Mouse (Mus musculus): ENCODE results near the gene Cyp2c23.

Gene Cyp2c23

DNA sequence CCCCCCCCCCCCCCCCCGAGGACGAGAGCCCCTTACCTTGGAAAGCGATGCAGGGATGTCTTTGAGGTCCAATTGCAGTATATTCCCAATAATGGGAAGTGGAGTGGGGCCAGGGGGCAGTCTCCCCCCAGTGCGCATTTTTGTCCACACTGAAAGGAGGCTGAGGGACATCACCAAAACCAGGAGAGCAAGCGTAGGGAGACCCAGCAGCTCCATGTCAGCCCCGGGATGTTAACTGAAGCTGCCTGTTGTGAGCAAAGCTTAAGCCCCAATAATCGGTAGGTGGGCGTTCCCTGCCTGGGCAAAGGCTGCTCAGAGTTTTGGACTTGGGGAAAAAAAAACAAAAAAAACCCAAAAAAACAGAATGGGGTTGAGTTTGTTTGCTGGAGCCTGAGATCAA, at the start of gene Cyp2c23:
Gene Cyp2c23, minus strand, starts transcription at position 237 of the 400 bp plus-strand sequence.
- DNase-seq = no peak

DNA sequence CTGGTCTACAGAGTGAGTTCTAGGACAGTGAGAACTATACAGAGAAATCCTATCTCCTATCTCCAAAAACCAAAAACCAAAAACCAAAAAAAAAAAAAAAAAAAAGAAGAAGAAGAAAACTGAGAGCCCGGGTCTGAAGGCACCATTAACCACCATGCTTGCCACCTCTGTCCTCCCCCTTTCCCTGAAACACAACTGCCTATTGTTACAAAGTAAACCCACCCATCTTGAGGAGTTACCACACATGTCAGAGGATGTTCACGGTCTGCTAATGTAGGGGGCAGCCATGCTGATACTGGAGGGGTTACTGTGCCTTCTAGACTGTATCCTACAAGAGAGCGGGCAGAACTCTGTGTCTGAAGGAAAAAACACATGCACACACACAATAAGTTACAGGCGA, 48.0 kb upstream of the Cyp2c23 start:
- no peak for DNase-seq

DNA sequence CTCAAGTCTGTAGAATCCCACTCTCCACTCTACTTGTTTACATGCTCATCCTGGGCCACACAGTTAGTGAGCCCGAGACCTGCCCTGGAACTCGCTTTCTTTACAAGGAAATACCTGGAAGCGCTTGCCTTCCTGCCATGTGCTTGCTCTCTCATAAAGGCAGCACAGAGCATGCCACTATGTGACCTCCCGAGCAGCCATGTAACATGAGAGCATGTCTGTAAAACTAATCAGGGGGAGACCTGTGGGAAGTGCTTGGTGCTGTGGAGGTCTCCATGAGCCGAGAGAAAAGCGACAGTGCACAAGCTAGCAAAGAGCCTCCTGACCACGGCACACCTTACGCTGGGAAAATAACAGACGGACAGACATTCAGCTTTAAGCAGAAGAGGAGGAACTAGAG, 47.4 kb upstream of the Cyp2c23 start:
- no peak for DNase-seq

DNA sequence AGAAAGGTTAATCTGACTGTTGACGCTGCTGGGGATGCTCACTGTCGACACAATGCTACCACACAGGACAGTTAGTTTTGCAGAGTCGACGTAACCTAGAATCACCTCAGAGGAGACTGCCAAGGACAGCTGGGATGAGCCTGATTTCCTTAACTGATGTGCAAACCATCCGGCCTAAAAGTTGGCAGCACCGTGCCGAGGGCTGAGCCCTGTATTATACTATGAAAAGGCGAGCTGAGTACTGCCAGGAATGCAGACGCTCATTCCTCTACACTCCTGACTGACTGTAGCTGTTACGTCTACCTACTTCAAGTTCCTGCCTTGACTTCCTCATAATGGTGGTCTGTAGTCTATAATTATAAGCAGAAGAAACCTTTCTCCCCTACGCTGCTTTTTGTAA, 46.0 kb upstream of the Cyp2c23 start:
- DNase-seq = no peak

DNA sequence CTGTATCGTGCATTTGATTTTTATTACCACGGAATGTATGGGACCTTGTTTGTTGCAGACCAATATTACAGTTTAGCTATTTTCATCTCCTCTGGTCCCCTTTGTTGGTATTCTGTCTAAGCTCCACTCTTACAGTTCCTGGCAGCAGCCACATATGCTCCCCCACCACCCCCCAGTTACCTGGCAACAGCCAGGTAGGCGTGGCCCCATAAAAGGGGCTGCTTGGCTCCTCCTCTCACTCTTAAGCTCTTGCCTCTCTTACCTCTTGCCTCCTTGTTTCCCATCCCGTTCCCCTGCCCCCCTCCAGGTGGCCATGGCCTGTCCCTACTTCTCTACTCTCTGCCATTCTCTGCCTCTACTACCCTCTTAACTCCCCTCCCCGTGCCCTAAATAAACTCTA, 42.2 kb upstream of the Cyp2c23 start:
- no peak for DNase-seq

DNA sequence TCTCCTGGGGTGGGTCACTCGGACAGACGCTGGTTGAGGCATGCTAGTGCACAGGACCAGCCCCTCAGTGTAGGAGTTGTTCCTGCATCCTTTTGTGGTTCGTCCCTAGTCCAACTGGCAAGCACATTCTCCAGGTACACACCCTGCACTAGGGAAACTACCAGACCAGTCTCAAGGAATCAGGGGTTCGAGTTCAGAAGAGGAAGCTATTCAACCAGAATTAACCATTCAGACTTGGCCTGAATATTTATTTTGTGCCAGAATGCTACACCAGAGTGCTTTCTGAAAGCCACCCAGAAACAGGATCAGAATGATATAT, 40.9 kb upstream of the Cyp2c23 start:
- no peak for DNase-seq

DNA sequence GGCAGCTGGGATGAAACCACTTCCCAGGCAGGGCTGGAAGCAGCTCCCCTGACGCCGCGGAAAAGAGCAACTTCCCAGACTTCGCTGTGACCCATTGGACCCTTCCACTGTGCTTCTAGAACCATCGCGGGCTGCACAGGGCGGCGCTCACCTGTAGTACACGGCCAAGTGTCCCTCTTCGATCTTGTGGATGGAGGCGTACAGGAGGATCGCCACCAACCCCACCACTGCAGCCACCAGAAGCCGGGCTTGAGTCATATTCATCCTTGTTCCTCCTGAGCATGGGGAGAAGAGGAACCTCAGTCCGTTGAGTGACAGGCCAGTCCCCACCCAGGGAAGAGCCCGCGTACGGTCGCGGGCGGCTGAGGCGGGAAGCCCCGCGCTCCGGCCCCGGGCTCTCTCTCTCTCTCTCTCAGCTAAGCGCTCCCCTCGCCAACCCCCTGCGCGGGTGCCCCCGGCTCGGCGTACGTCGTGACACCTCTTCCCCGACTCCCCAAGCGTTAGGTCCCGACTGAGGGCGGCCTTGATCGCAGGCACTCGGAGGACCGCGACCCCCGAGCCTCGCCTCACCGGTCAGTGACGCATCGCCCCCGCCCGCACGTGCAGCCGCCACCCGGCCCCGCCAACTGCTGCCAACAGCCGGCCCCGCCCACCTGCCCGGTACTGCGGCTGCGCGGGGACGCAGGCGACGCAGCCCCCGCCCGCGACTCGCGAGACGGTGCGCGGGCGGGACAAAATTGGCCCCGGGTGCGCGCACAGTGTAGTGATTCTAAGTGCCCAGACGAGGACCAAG, 40.3 kb upstream of the Cyp2c23 start, which contains the start of gene Erlin1:
Gene Erlin1, minus strand, starts transcription at position 665 of the 793 bp plus-strand sequence.
- peak; percentile 87 to 92 for DNase-seq

DNA sequence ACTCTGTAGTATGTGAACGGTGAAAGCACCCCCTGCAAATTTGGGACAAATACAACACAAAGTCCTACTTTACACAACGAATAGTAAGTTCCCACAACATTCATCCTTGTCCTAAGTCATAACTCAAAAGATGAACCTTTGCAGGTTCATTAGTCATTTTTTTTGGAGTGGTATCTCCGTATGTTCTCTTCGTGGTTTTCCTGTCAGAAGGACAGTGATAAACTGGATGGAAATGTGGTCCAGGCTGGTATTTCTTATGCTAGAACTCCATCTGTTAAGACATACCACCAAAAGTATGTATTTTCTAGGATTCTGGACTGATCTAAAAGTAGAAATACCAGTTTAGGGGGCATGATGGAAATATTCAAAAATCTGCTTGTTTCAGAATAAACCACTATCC, 39.2 kb upstream of the Cyp2c23 start:
- DNase-seq = no peak

DNA sequence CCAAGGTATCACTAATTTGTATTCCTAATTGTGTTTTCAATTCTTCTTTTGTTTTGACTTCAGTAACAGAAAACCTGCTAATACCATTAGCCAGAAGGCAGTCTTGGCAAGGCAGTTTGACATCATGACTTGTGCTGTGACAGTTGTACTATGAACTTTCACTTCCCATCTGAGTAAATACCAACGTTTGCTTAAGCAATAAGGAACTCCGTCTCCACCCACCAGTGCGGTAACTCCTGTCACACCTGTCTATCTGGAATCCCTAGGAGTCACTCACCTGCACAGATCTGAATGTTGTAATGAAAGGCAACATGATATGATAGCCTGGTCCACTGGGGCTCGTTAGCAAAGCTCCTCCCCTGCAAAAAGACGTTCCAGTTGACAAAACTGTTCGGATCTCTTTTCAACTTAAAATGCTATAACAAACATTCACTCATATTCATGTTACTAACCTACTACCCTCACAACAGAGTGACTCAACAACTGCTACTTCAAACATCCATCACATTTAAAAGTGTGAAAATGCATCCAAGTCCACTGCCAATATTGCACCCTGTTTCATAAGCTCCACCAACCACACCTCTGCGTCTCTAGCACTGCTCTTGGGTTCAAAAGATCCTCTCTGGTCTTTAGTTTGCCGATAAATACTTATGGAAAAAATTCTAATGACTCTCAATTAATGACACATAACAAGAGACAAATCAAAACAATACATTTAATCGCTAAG, 38.5 kb upstream of the Cyp2c23 start:
- peak in 1 of 2 experiments; percentile 27 for DNase-seq

DNA sequence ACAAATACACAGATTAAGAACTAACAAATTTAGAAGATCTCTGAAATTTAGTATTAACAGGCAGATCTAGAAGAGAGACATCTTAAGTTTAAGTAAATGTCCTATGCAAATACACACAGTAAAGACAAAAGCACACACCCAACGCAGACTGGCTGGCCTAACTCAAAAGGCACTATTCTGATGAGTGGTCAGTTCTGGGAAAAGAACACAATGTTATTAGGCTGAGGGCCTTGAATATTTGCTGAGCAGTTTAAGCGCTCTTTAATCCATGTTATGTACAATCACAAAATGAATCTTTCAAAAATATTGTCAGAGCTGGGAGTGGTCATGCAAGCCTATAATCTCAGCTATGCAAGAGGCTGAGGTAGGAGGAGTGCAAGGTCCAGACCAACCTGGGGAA, 35.7 kb upstream of the Cyp2c23 start:
- DNase-seq = peak in 1 of 2 experiments; percentile 41

DNA sequence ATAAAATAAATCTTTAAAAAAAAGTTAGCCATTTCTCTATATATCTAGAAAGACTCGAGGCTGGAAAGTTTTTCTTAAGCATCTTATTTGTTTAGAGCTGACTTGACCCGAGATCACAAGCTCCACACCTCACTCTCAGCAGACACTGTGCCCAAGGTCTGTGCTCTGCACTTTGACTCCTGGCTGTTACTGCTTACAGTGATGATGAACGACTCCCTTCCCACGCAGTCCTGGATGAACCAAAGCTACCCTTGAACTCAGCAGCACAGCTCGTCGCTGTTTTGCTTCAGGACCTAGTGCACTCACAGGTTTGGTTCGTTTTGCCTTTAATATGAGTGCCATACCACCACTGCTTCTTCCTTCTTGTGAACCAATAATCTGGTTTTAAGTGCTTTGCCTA, 34.8 kb upstream of the Cyp2c23 start:
- no peak for DNase-seq

DNA sequence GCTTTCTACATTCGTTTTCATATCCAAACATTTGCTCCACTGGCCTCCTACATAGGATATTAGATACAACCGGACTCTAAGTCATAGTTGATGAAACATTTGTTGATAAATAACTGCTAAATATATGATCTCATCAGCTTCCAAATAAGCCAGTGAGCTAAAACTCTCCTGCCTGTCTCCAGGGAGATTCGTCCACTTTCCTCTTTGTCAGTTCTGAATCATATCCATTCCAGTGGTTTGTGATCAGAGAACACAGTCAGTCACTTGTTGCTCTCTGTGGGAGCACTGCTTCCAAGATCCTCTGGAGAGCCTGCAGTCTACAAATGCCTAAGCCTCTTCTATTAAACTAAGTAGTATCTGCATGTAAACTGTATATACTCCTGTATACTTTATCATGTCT, 31.2 kb upstream of the Cyp2c23 start:
- DNase-seq = no peak

DNA sequence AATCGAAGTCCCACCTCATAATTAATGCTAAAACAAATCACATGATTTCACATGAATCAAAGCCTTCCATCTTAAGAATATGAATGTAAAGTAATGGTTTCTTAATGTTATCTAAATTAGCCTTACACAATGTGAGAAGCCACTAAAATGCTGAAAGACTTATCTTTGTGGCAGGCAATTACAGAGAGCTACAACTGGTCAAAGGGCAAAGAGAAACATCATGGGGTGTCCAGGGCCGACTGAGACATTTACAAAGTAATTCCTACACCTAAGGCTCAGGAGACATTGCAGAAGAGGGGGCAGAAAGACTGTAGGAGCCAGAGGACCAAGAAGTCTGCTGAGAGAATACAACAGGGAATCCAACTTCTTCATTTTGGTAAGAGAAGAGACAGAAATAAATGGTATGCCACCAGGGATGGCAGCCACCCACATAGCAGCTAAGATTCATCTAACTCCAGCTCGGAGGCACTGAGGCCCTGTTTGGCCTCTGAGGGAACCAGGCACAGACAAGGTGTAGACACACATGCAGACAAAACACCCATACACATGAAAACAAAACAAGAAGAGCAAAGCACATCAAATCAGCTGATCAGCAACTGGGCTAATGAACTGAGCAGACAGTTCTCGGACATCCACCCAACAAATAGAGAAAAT, 26.3 kb upstream of the Cyp2c23 start:
- no peak for DNase-seq

DNA sequence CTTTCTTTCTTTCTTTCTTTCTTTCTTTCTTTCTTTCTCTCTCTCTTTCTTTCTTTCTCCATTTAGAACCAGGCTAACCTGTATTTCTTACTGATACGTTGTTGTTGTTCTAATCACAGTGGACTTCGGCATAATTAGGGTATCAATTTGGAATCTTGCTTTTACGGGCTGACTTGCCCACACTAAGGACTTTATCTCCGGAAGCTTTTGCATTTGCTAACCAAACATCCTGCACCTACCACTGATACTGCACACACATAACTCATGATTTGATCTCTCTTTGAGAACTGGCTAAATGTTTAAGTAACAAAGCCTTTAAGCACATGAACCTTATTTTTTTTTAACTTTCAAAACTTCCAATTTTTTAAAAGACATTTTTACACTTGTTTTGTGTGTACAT, 21.4 kb upstream of the Cyp2c23 start:
- DNase-seq = no peak

DNA sequence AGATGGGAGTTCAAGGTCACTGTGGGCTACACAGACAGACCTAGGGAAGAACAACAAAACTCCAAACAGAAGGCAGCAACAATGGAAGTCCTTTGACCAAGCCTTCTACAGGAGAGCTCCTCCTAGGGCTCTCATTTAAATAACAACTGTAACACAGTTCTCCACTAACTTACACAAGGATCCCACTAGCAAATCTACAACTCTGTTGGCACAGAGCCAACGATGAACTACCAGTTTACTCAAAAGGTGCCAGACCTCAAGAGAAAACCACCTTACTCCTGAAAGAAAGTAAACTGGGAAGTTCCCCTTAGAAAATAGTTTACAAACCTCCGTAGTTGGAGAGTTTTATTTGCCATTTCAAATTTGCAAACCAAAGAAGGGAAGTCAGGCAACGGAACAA, 20.3 kb upstream of the Cyp2c23 start:
- DNase-seq = no peak

DNA sequence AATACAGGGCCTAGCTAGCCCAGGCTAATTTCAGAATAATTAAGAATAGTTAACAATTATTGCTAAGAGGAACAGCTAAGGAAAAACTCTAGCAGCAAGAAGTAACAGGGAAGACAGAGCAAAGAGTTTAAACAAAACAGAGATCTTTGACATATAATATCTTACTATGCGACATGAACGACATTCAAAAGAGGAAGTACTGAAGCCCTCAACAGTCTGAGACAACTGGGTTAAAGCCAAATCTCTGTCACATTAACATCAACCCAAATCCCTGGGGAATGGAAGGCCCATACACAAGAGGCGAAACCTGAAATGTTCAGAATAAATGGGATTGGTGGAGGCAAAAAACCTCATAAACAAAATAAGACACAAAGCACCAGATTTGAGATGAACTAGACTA, 16.8 kb upstream of the Cyp2c23 start:
- no peak for DNase-seq

DNA sequence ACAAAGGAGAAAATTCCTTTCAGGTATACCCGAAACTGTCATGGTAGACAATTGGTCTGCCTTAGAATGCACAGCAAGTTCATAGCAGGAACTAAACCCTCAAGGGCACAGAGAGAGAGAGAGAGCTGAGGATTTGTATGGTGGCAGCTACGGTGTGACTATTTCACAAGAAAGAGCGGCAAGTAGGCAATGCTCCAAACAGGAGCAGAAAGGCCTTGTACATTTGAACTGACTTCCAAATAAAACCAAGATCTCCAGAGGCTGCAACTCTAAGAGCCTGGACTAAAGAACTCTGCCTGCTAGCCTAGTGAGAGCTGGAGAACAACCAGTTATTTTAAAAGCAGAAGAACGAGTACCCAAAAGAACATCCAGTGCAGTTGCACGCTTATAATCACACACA, 13.1 kb upstream of the Cyp2c23 start:
- no peak for DNase-seq

DNA sequence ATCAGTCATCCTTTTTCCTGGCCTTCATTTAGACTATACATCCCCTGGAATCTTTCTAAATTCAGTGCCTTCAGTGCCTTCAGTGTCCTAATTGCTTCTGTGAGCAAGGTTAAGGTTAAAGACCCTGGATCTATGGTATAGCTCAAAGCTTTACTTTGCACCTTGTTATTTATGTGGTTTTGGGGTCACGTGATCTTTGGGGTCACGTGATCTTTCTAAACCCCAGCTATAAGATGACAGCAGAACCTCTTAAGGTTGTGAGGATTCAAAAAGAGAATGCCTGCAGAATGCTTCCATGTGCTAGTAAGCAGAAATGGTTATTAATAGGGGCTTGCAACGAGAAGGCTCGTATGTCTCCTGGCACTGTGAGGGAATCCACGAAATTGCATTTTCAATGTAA, 4.4 kb upstream of the Cyp2c23 start:
- DNase-seq = no peak

DNA sequence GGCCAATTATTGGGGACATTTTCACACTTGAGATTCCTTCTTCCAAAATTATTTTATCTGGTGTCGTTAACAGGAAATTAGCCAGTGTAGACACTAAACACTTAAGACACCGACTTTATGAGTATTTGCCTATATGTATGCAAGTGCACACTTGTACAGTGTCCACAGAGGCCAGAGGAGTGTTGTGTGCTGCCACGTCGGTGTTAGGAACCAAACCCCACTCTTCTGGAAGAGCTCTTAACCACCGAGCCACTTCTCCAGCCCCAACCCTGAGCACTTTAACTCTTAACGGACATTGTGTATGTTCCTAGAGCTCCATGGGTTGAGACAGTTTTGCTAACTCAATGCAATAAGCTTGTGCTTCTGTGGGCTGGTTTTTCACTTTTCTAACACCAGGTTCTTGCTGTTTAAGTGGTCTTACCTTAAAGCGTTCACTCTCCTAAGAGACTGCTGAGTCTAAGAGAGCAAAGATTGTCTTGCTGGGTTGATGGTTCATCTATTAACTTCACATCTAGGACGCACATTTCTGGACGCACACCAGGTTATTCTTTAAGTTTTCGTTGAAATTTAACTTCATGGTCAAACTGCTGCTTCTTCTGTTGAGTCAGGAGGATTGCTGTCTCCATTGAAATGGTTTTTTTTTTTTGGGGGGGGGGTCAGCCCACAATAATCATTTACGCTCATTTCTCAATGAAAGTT, 3.2 kb upstream of the Cyp2c23 start:
- no peak for DNase-seq

DNA sequence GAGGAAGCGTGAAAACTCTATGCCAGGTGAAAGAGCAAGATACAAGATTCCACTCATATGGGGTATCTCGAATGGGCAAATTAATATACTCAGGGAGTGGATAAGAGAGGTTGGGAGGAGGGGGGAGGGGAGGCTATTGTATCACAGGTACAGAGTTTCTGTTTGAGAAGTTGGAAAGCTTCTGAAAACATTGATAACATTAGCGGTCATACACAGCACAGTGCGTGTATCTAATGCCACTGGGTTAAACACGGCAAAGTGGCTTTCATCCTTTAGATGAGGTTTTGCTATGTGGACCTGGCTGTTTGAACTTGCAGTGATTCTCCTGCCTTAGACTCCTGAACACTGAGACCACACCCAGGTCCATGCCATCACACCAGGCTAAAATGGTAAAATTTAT, 1.0 kb upstream of the Cyp2c23 start:
- no peak for DNase-seq

DNA sequence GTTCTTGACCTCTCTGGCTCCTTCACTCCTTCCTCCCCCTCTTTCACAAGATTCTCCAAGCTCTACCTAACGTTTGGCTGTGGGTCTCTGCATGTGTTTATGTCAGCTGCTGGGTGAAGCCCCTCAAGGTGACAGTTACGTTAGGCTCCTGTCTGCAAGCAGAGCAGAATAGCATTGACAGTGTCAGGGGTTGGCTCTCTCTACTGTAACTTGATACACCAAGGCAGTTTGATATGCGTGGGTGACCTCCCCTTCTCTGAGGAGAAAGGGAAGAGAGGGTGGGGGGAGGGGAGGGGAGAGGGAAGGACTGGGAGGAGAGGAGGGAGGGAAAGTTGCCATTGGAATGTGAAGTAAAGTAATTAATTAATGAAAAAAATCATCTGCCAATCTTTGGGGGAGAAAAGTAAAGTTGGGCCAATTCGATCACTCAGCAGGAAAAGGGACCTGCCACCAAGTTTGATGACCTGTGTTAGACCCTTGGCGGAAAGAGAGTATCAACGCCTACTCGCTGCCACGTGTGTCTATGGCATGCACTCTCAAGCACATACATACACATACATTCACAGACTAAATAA, 2.0 kb downstream of the Cyp2c23 start:
- DNase-seq = no peak

DNA sequence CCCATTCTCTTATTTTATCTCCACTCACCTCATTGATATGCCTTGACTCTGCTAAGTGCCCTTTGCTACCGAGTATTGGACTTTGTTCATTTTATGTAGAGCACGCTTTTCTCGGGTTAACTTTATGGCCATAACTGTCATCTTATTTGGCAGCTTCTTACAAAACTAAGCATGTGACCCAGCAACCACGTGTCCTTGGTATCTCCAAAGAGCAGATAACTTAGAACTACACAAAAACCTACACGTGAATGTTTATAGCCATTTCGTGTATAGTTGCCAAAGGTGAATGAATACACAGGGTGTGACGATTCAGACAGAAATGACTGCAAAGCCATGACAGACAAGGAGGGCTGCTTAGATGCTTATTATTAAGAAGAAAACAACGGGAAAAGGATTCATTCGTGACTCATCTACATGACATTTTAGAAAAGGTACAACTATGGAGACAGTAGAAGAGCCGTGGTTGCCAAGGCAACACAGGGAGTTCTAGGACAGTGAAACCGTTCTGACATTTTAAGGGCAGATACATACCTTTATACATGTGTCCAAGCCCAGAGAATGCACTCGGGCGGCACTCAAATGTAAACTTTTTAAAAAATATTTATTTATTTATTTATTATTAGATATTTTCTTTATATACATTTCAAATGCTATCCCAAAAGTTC, 4.0 kb downstream of the Cyp2c23 start:
- no peak for DNase-seq

Data from lung, adult 18-20 months (tissue).